Mouse (Mus musculus) intestine, embryonic 14.5 days (tissue): ENCODE data around the gene Srpk2. TPM values are rescaled to one million over a fixed set of nuclear protein-coding genes. Genes with fewer than 3 reads are reported as not detected.
"Not testable (repeated sequence)": the region's sequence is repeated elsewhere in the genome, so short reads cannot be mapped to it uniquely, and the experiment has no call there.

Experiments
- ATAC-seq: fragments of 200-750 bp; cut with Nextera tagmentation; replicated peaks from 2 replicates; pipeline ENCODE4 v1.8.0; 2017; ENCODE audit warnings: low read depth, moderate number of reproducible peaks, moderate TSS enrichment, moderate library complexity; ENCODE audit not compliant: low FRiP score, low TSS enrichment
- DNase-seq: peaks from one replicate; pipeline ENCODE4 v3.0.0-alpha.2; 2018; ENCODE audit warnings: low spot score
- H3K27ac ChIP-seq: fragments of 300-500 bp; sonication (generic); 2 replicates; pipeline ENCODE4 v1.5.1; 2014; ENCODE audit warnings: low read depth, mild to moderate bottlenecking, control low read depth
- H3K27me3 ChIP-seq: fragments of 300-500 bp; sonication (generic); replicated peaks from 2 replicates; pipeline ENCODE4 v1.6.1; 2014; ENCODE audit warnings: low read length, control low read depth; ENCODE audit not compliant: control insufficient read depth, insufficient read depth
- H3K36me3 ChIP-seq: fragments of 300-500 bp; sonication (generic); 2 replicates; pipeline ENCODE4 v1.6.1; 2014; ENCODE audit warnings: low read length, control low read depth; ENCODE audit not compliant: control insufficient read depth, insufficient read depth
- H3K4me1 ChIP-seq: fragments of 300-500 bp; sonication (generic); replicated peaks from 2 replicates; pipeline ENCODE4 v1.6.1; 2014; ENCODE audit warnings: low read length, control low read depth, mixed read lengths; ENCODE audit not compliant: control insufficient read depth, insufficient read depth
- H3K4me2 ChIP-seq: fragments of 300-500 bp; sonication (generic); 2 replicates; pipeline ENCODE4 v1.6.1; 2014; ENCODE audit warnings: low read length
- H3K4me3 ChIP-seq: fragments of 300-500 bp; sonication (generic); 2 replicates; pipeline ENCODE4 v1.5.1; 2014; ENCODE audit warnings: low read depth, low read length, control low read depth, mixed read lengths
- H3K9ac ChIP-seq: fragments of 300-500 bp; sonication (generic); 2 replicates; pipeline ENCODE4 v1.6.1; 2014; ENCODE audit warnings: mild to moderate bottlenecking, low read length
- H3K9me3 ChIP-seq: fragments of 300-500 bp; sonication (generic); 2 replicates; pipeline ENCODE4 v1.6.1; 2016; ENCODE audit warnings: low read length, control low read depth; ENCODE audit not compliant: control insufficient read depth
- WGBS: fragments of 180-500 bp; shearing (Covaris S2); extraction: QIAGEN DNeasy Blood & Tissue Kit; methylation state at CpG from one replicate; pipeline ENCODE4 v1.1.7; 2014; 5-methylcytosine and 5-hydroxymethylcytosine counted together
- polyA plus RNA-seq: library from polyadenylated mRNA; unstranded; fragments of >200 nt; fragmentation: Nextera tagmentation; extraction: Ambion mirVana; gene quantifications from 2 replicates; pipeline ENCODE4 v1.2.1, GENCODE M21; 2014

Srpk2 gene
- polyA plus RNA-seq, 1 experiment from 2014 or later, result 47.1 TPM

GRCm38 (mm10) chr5:23596326-23596965 lies 88.0 kb downstream of the Srpk2 start:
- H3K4me2 ChIP-seq, result no peak overlapping the region
- H3K4me3 ChIP-seq, result no peak overlapping the region
- ATAC-seq (no peak), DNase-seq (no peak)
- H3K9me3 ChIP-seq, result no peaks in the 10 kb centered on the region
- no peak overlapping the region for H3K27ac ChIP-seq
- H3K4me1 ChIP-seq, result 0 out of 2 replicates have a peak, but pooled peaks cover 6% of the 10 kb centered on the region
- H3K27me3 ChIP-seq, result no peaks in the 10 kb centered on the region
- 0 out of 2 replicates have a peak, but pooled peaks cover 4% of the 10 kb centered on the region for H3K36me3 ChIP-seq
- H3K9ac ChIP-seq, result no peak overlapping the region
- 86% methylated on average over 5 of the region's 5 CpGs for WGBS

GRCm38 (mm10) chr5:23590298-23590697 lies 94.1 kb downstream of the Srpk2 start:
- not testable (repeated sequence) for H3K9me3 ChIP-seq, H3K27me3 ChIP-seq, H3K4me2 ChIP-seq, ATAC-seq, H3K36me3 ChIP-seq, H3K4me3 ChIP-seq, DNase-seq, H3K27ac ChIP-seq, H3K9ac ChIP-seq, H3K4me1 ChIP-seq
- WGBS, result 92% methylated on average over 4 of the region's 5 CpGs

GRCm38 (mm10) chr5:23587614-23588013 lies 96.8 kb downstream of the Srpk2 start:
- WGBS, result 78% methylated on average over 2 of the region's 2 CpGs

GRCm38 (mm10) chr5:23586531-23587453 lies 97.6 kb downstream of the Srpk2 start:
- Histone ChIP-seq H3K4me1 (no peaks in the 10 kb centered on the region), H3K4me2 (no peak overlapping the region), H3K27ac (no peak overlapping the region), H3K9me3 (no peaks in the 10 kb centered on the region), H3K9ac (no peak overlapping the region), H3K4me3 (no peak overlapping the region), H3K27me3 (no peaks in the 10 kb centered on the region), H3K36me3 (no peaks in the 10 kb centered on the region)
- ATAC-seq (no peak), DNase-seq (no peak)
- WGBS, result 86% methylated on average over 13 of the region's 13 CpGs

More at GRCm38 (mm10) chr5:23587614-23588013, 96.8 kb downstream of the Srpk2 start:
- no peak overlapping the region for H3K9ac ChIP-seq
- H3K27ac ChIP-seq, result no peak overlapping the region
- H3K4me3 ChIP-seq, result no peak overlapping the region
- no peak overlapping the region for H3K4me2 ChIP-seq
- DNase-seq, result no peak
- no peak for ATAC-seq
- no peaks in the 10 kb centered on the region for H3K27me3 ChIP-seq
- H3K4me1 ChIP-seq, result no peaks in the 10 kb centered on the region
- H3K36me3 ChIP-seq, result no peaks in the 10 kb centered on the region
- H3K9me3 ChIP-seq, result no peaks in the 10 kb centered on the region

- H3K9me3 ChIP-seq, result no peaks in the 10 kb centered on the region
- no peak overlapping the region for H3K9ac ChIP-seq
- 76% methylated on average over 2 of the region's 2 CpGs for WGBS
- ATAC-seq (no peak), DNase-seq (no peak)
- no peaks in the 10 kb centered on the region for H3K27me3 ChIP-seq
- H3K36me3 ChIP-seq, result no peaks in the 10 kb centered on the region
- no peak overlapping the region for H3K4me3 ChIP-seq
- no peak overlapping the region for H3K4me2 ChIP-seq
- peaks cover 14% of the 10 kb centered on the region; the same call in 1 of the 2 replicates for H3K4me1 ChIP-seq
- no peak overlapping the region for H3K27ac ChIP-seq
Measured at GRCm38 (mm10) chr5:23581484-23582060, 102.8 kb downstream of the Srpk2 start.

- no peaks in the 10 kb centered on the region for H3K27me3 ChIP-seq
- no peaks in the 10 kb centered on the region for H3K36me3 ChIP-seq
- H3K9me3 ChIP-seq, result peaks cover under 1% of the 10 kb centered on the region; the same call in 1 of the 2 replicates
- no peak overlapping the region for H3K9ac ChIP-seq
- no peak overlapping the region for H3K27ac ChIP-seq
- 81% methylated on average over 3 of the region's 3 CpGs for WGBS
- ATAC-seq, result no peak
- H3K4me3 ChIP-seq, result no peak overlapping the region
- H3K4me2 ChIP-seq, result no peak overlapping the region
- H3K4me1 ChIP-seq, result peaks cover 17% of the 10 kb centered on the region; the same call in 1 of the 2 replicates
- DNase-seq, result no peak
Measured at GRCm38 (mm10) chr5:23579120-23579880, 105.1 kb downstream of the Srpk2 start.

- ATAC-seq (no peak), DNase-seq (no peak)
- WGBS, result 83% methylated on average over 4 of the region's 4 CpGs
- no peak overlapping the region for H3K27ac ChIP-seq
- peaks cover 17% of the 10 kb centered on the region; the same call in 1 of the 2 replicates for H3K4me1 ChIP-seq
- no peak overlapping the region for H3K9ac ChIP-seq
- H3K4me3 ChIP-seq, result no peak overlapping the region
- no peaks in the 10 kb centered on the region for H3K27me3 ChIP-seq
- no peaks in the 10 kb centered on the region for H3K36me3 ChIP-seq
- peaks cover 7% of the 10 kb centered on the region; the same call in 1 of the 2 replicates for H3K9me3 ChIP-seq
- H3K4me2 ChIP-seq, result no peak overlapping the region
Measured at GRCm38 (mm10) chr5:23578322-23578957, 106.0 kb downstream of the Srpk2 start.
